20 mouse cellular contexts compared by ENCODE assay signal in the genomic region with DNA sequence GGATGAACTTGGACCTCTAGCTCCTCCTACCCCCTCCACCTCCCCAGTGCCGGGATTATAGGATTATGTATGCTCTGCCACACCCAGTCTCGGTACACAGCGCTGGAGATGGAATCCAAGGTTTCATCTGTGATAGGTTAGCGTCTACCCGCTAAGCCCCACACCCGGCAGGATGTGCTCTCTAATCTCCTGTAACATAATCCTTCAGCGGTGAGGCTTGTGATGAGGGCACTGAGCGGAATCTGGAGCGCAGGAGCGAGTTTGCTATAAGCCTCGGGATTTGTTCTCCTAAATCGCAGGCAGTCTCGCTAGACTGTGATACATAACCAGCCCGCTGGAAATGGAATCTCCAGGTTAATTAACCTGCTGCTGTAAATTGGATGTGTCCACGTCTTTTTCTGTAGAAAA. TPM values are rescaled to one million over a fixed set of nuclear protein-coding genes. Genes with fewer than 3 reads are reported as not detected.
DNase-seq lines count a peak whose midpoint lies in the region; ATAC-seq and TF ChIP-seq lines count a peak whose summit lies in the region.
"Had no signal": no experiment of that assay in that cellular context is flagged by ENCODE, and none has a peak within 500 bp of the region (broad histone marks: within the 10 kb centered on the region; RNA-seq: fewer than 3 reads in every experiment).

No protein-coding gene starts in this region.

- no peak for ATAC-seq in forebrain, postnatal 0 days
- ATAC-seq in hindbrain, postnatal 0 days, result 0 out of 2 replicates have a peak, but pooled peaks have one; percentile 28
- no peak for ATAC-seq in hindbrain, embryonic 12.5 days (ENCODE audit: low FRiP score)
- ATAC-seq in midbrain, embryonic 11.5 days (ENCODE audit: low FRiP score), result no peak
- ATAC-seq: forebrain, embryonic 15.5 days; intestine, postnatal 0 days; liver, postnatal 0 days had no signal

- H3K27me3 ChIP-seq in forebrain, embryonic 10.5 days (ENCODE audit: poor library complexity, severe bottlenecking), result peaks cover 17% of the 10 kb centered on the region
- H3K27me3 ChIP-seq in forebrain, postnatal 0 days (ENCODE audit: insufficient read depth, low read length), result 0 out of 2 replicates have a peak, but pooled peaks cover 4% of the 10 kb centered on the region
- no peaks in the 10 kb centered on the region for H3K27me3 ChIP-seq in hindbrain, postnatal 0 days (ENCODE audit: insufficient read depth, low read length)
- peaks cover 10% of the 10 kb centered on the region; the same call in 1 of the 2 replicates for H3K27me3 ChIP-seq in hindbrain, embryonic 12.5 days
- H3K27me3 ChIP-seq in midbrain, embryonic 11.5 days (ENCODE audit: control insufficient read depth, insufficient read depth, low read length), result no peaks in the 10 kb centered on the region

- H3K27ac ChIP-seq in forebrain, embryonic 10.5 days, result no peak overlapping the region
- no peak overlapping the region for H3K27ac ChIP-seq in forebrain, postnatal 0 days (ENCODE audit: low read depth, low read length)
- 0 out of 2 replicates have a peak overlapping the region, but pooled peaks have one; percentile 15 for H3K27ac ChIP-seq in hindbrain, postnatal 0 days
- H3K27ac ChIP-seq in hindbrain, embryonic 12.5 days, result no peak overlapping the region
- no peak overlapping the region for H3K27ac ChIP-seq in midbrain, embryonic 11.5 days (ENCODE audit: low read depth, low read length)
- H3K27ac ChIP-seq: forebrain, embryonic 15.5 days; macrophage had no signal

- 9% methylated on average over 15 of the region's 15 CpGs for WGBS in forebrain, embryonic 10.5 days
- WGBS in forebrain, postnatal 0 days, result 13% methylated on average over 15 of the region's 15 CpGs
- WGBS in hindbrain, postnatal 0 days, result 25% methylated on average over 15 of the region's 15 CpGs
- 38% methylated on average over 15 of the region's 15 CpGs for WGBS in hindbrain, embryonic 12.5 days
- WGBS in midbrain, embryonic 11.5 days, result 17% methylated on average over 15 of the region's 15 CpGs

- H3K9me3 ChIP-seq in forebrain, embryonic 10.5 days, result 0 out of 2 replicates have a peak, but pooled peaks cover 3% of the 10 kb centered on the region
- H3K9me3 ChIP-seq in forebrain, postnatal 0 days (ENCODE audit: low read length), result no peaks in the 10 kb centered on the region
- H3K9me3 ChIP-seq in hindbrain, postnatal 0 days (ENCODE audit: low read length), result no peaks in the 10 kb centered on the region
- no peaks in the 10 kb centered on the region for H3K9me3 ChIP-seq in hindbrain, embryonic 12.5 days (replicated peaks)
- no peaks in the 10 kb centered on the region for H3K9me3 ChIP-seq in midbrain, embryonic 11.5 days (ENCODE audit: control insufficient read depth, low read length)
- H3K9me3 ChIP-seq: forebrain, embryonic 15.5 days had no signal

- TF ChIP-seq CTCF in forebrain, postnatal 0 days (IDR thresholded peaks at IDR 0.05; ENCODE audit: low read depth), result no peak
- TF ChIP-seq CTCF in hindbrain, postnatal 0 days (IDR thresholded peaks at IDR 0.05; ENCODE audit: low read depth), result no peak

- no peak overlapping the region for H3K4me2 ChIP-seq in forebrain, postnatal 0 days (ENCODE audit: low read depth)
- no peak overlapping the region for H3K4me2 ChIP-seq in hindbrain, postnatal 0 days (ENCODE audit: low read depth, low read length)
- no peak overlapping the region for H3K4me2 ChIP-seq in hindbrain, embryonic 12.5 days (replicated peaks)
- H3K4me2 ChIP-seq in midbrain, embryonic 11.5 days, result no peak overlapping the region
- H3K4me2 ChIP-seq: forebrain, embryonic 15.5 days had no signal

- H3K9ac ChIP-seq in forebrain, postnatal 0 days, result no peak overlapping the region
- H3K9ac ChIP-seq in hindbrain, postnatal 0 days (replicated peaks; ENCODE audit: low read length), result no peak overlapping the region
- H3K9ac ChIP-seq in hindbrain, embryonic 12.5 days, result no peak overlapping the region
- H3K9ac ChIP-seq in midbrain, embryonic 11.5 days (ENCODE audit: low read length), result no peak overlapping the region
- H3K9ac ChIP-seq: forebrain, embryonic 15.5 days; liver, postnatal 0 days had no signal

- H3K4me1 ChIP-seq in forebrain, embryonic 10.5 days, result peaks cover 27% of the 10 kb centered on the region
- H3K4me1 ChIP-seq in forebrain, postnatal 0 days (ENCODE audit: insufficient read depth), result no peaks in the 10 kb centered on the region
- H3K4me1 ChIP-seq in hindbrain, postnatal 0 days (ENCODE audit: insufficient read depth, low read length), result no peaks in the 10 kb centered on the region
- H3K4me1 ChIP-seq in hindbrain, embryonic 12.5 days, result peaks cover 10% of the 10 kb centered on the region
- H3K4me1 ChIP-seq in midbrain, embryonic 11.5 days (ENCODE audit: control insufficient read depth, insufficient read depth, low read length), result peaks cover 3% of the 10 kb centered on the region; the same call in 1 of the 2 replicates

- H3K36me3 ChIP-seq in forebrain, embryonic 10.5 days (replicated peaks), result no peaks in the 10 kb centered on the region
- no peaks in the 10 kb centered on the region for H3K36me3 ChIP-seq in forebrain, postnatal 0 days (ENCODE audit: insufficient read depth)
- no peaks in the 10 kb centered on the region for H3K36me3 ChIP-seq in hindbrain, postnatal 0 days (ENCODE audit: insufficient read depth, low read length)
- no peaks in the 10 kb centered on the region for H3K36me3 ChIP-seq in hindbrain, embryonic 12.5 days
- H3K36me3 ChIP-seq in midbrain, embryonic 11.5 days (ENCODE audit: control insufficient read depth, insufficient read depth, low read length), result no peaks in the 10 kb centered on the region
- H3K36me3 ChIP-seq: forebrain, embryonic 15.5 days had no signal

- DNase-seq in forebrain, embryonic 10.5 days (ENCODE audit: extremely low spot score, low spot score), result peak; percentile 25
- no peak for DNase-seq in forebrain, postnatal 0 days
- peak; percentile 52 for DNase-seq in hindbrain, postnatal 0 days (ENCODE audit: low spot score)
- peak; percentile 85 for DNase-seq in midbrain, embryonic 11.5 days (ENCODE audit: low spot score, missing footprints)
- DNase-seq in retina, postnatal 7 days (ENCODE audit: low read depth, low spot score), result peak; percentile 86
- DNase-seq in spleen, adult 12 weeks (ENCODE audit: low spot score), result no peak
- DNase-seq in frontal cortex, postnatal 36 days (ENCODE audit: low spot score in 2 of 2), result no peak
- DNase-seq: cerebellum, adult 2 months; gastrocnemius, postnatal 25 days; heart, postnatal 10 days; kidney, postnatal 36 days; layer of hippocampus, postnatal 36 days; left cerebral cortex, postnatal 4 days; liver, postnatal 0 days; right cerebral cortex, postnatal 4 days; thymus, postnatal 14 days had no signal

- no peak overlapping the region for H3K4me3 ChIP-seq in forebrain, embryonic 10.5 days
- no peak overlapping the region for H3K4me3 ChIP-seq in forebrain, postnatal 0 days (ENCODE audit: low read depth, low read length)
- no peak overlapping the region for H3K4me3 ChIP-seq in hindbrain, postnatal 0 days (ENCODE audit: low read length)
- no peak overlapping the region for H3K4me3 ChIP-seq in hindbrain, embryonic 12.5 days
- H3K4me3 ChIP-seq in midbrain, embryonic 11.5 days (ENCODE audit: low read depth, low read length), result no peak overlapping the region
- H3K4me3 ChIP-seq: forebrain, embryonic 15.5 days had no signal

RNA-seq across cellular contexts. Expression of gene Pink1, which starts 4.2 kb away (rescaled TPM):
- 24.6 and 26.7 TPM in 2 replicates for polyA plus RNA-seq in forebrain, embryonic 10.5 days (2016; fragmentation: Nextera tagmentation; extraction: Ambion mirVana)
- 224 and 230 TPM in 2 replicates for total RNA-seq in forebrain, postnatal 0 days (2014; rRNA removed)
- polyA plus RNA-seq in forebrain, postnatal 0 days (2015; fragmentation: Nextera tagmentation; extraction: Ambion mirVana), result 152 TPM in 2 replicates
- 288 and 303 TPM in 2 replicates for total RNA-seq in hindbrain, postnatal 0 days (2014; rRNA removed)
- polyA plus RNA-seq in hindbrain, postnatal 0 days (2015; fragmentation: Nextera tagmentation; extraction: Ambion mirVana), result 143 and 144 TPM in 2 replicates
- polyA plus RNA-seq in hindbrain, embryonic 12.5 days (2016; fragmentation: Nextera tagmentation; extraction: Ambion mirVana), result 79.8 and 81.0 TPM in 2 replicates
- 21.6 and 22.4 TPM in 2 replicates for polyA plus RNA-seq in midbrain, embryonic 11.5 days (2014; fragmentation: Nextera tagmentation; extraction: Ambion mirVana)

RNA-seq across cellular contexts. Expression of gene Ddost, which starts 25.7 kb away (rescaled TPM):
- 279 and 281 TPM in 2 replicates for polyA plus RNA-seq in forebrain, embryonic 10.5 days (2016; fragmentation: Nextera tagmentation; extraction: Ambion mirVana)
- 160 and 184 TPM in 2 replicates for total RNA-seq in forebrain, postnatal 0 days (2014; rRNA removed)
- polyA plus RNA-seq in forebrain, postnatal 0 days (2015; fragmentation: Nextera tagmentation; extraction: Ambion mirVana), result 181 and 212 TPM in 2 replicates
- 232 and 241 TPM in 2 replicates for total RNA-seq in hindbrain, postnatal 0 days (2014; rRNA removed)
- polyA plus RNA-seq in hindbrain, postnatal 0 days (2015; fragmentation: Nextera tagmentation; extraction: Ambion mirVana), result 216 and 218 TPM in 2 replicates
- polyA plus RNA-seq in hindbrain, embryonic 12.5 days (2016; fragmentation: Nextera tagmentation; extraction: Ambion mirVana), result 243 and 250 TPM in 2 replicates
- polyA plus RNA-seq in midbrain, embryonic 11.5 days (2014; fragmentation: Nextera tagmentation; extraction: Ambion mirVana), result 209 and 219 TPM in 2 replicates

RNA-seq across cellular contexts. Expression of gene Cda, which starts 37.5 kb away (rescaled TPM):
- polyA plus RNA-seq in forebrain, embryonic 10.5 days (2016; fragmentation: Nextera tagmentation; extraction: Ambion mirVana), result 2.1 and 2.5 TPM in 2 replicates
- 3.6 TPM in 2 replicates for total RNA-seq in forebrain, postnatal 0 days (2014; rRNA removed)
- 3.2 and 4.9 TPM in 2 replicates for polyA plus RNA-seq in forebrain, postnatal 0 days (2015; fragmentation: Nextera tagmentation; extraction: Ambion mirVana)
- total RNA-seq in hindbrain, postnatal 0 days (2014; rRNA removed), result 9.5 and 20.5 TPM in 2 replicates
- 12.1 and 15.1 TPM in 2 replicates for polyA plus RNA-seq in hindbrain, postnatal 0 days (2015; fragmentation: Nextera tagmentation; extraction: Ambion mirVana)
- 3.4 and 4.4 TPM in 2 replicates for polyA plus RNA-seq in hindbrain, embryonic 12.5 days (2016; fragmentation: Nextera tagmentation; extraction: Ambion mirVana)
- 1.7 and 2.0 TPM in 2 replicates for polyA plus RNA-seq in midbrain, embryonic 11.5 days (2014; fragmentation: Nextera tagmentation; extraction: Ambion mirVana)
- polyA plus RNA-seq: macrophage had no signal

Comparison
In these comparisons a context has a peak if more than half of its experiments do, and no peak if none do; other contexts are left out.
1. DNase-seq: peak in forebrain, embryonic 10.5 days (single experiment), hindbrain, postnatal 0 days (single experiment), midbrain, embryonic 11.5 days (single experiment) and retina, postnatal 7 days (single experiment); none in forebrain, postnatal 0 days (single experiment), spleen, adult 12 weeks (single experiment) and frontal cortex, postnatal 36 days (0 of 2).